Mouse (Mus musculus) v-Abl transformed pro-B cells (cell line): ENCODE data around the gene Sec14l3.
"Not testable (repeated sequence)": the region's sequence is repeated elsewhere in the genome, so short reads cannot be mapped to it uniquely, and the experiment has no call there.

Experiments used
- in situ Hi-C, 2 experiments: fragments of 400-800 bp; cut with MboI; formaldehyde crosslinking; loops; one replicate each; pipeline ENCODE4 v1.15.1; 2025; ENCODE audit not compliant: unreplicated experiment in 2 of 2

The Sec14l3 gene

DNA sequence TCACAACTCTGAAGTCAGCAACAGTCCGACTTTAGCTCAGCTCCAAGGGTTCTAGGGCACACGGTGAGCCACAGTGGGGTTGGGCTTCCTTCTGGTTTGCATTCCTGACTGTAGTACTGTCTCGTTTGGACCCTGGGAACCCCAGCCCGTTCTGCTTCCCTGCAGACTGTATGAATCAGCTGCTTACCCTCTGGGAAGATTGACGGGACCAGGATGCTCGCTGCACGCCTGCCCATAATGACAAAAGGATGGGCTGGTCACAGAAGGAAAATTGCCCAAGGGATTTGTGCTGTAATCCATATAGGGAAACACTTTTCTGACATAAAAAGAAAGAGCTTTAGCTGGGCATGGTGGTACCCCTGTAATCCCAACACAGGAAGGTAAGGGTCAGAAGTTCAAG lies 34.2 kb downstream of the Sec14l3 start:
- in situ Hi-C loops: no loop called here

GRCm38 (mm10) chr11:4099447-4099846 lies 34.8 kb downstream of the Sec14l3 start:
- in situ Hi-C loops: no loop called here

GRCm38 (mm10) chr11:4101851-4102250 lies 37.2 kb downstream of the Sec14l3 start:
- in situ Hi-C loops: no loop called here

DNA sequence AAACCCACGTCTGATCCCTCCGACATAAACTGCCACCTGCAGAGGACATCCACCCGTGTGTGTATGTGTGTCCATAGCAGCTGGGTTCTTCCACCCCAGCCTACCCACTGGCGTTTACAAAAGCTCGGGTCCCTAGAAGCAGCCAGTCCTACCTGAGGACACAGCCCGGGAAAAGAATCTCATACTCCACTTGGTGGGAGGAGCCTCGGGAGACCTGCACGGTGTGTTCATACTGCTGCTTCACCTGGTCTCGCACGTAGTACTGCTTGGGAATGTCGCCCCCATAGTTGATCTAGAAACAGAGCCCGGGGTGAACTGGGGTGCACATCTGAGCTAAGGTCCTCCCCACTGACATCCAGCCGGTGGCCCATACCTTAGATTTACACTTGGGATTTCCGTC lies 38.9 kb downstream of the Sec14l3 start:
- in situ Hi-C loops: no loop called here

DNA sequence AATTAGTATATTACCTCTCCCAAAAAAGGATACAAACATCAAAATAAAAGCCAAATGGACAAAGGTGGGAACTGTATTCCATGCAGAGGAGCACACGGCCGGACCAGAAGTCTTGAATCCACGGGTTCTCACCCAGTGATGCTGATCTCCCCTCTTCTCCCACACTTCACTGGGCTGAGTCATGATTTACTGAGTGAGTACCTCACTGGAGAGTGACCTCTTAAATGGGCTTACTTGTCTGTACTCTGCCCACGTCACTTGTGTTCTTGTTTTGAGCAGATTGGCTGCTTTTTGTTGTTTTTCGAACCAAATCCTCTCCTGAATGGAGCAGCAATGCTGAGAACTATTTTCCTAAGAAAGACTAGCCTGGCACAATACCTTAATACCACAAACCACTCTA lies 40.3 kb downstream of the Sec14l3 start:
- in situ Hi-C loops: no loop called here

DNA sequence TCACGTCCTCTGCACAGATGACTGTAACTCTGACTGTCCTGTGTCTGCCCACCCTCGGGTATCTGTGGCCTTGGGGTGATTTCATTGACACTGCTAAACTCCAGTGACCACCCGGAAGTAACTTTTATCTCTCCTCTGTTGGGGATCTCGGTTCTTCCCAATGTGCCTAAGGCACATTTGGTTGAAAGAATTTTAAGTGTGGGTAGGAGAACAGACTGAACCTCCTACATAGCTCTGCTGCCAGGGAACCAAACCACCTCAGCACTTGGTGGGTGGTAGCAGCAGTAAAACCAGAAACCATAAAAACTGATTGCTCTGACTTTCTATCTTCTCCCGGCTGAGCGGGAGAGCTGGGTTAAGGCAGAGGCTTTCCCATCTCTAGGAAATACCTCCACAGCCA lies 40.8 kb downstream of the Sec14l3 start:
- in situ Hi-C loops: no loop called here

DNA sequence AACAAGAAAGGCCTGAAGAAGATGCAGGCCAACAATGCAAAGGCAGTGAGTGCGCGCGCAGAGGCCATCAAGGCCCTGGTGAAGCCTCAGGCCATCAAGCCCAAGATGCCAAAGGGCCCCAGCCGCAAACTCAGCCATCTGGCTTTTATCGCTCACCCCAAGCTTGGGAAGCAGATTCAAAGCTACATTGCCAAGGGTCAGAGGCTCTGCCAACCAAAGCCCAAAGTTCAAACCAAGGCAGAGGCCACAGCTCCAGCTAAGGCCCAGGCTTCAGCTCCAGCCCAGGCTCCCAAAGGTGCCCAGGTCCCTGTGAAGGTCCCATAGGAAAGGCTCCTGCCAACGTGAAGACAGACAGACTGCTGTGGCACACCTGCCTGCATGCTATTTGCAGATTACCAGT lies 43.3 kb downstream of the Sec14l3 start:
- in situ Hi-C loops: not testable (repeated sequence)

DNA sequence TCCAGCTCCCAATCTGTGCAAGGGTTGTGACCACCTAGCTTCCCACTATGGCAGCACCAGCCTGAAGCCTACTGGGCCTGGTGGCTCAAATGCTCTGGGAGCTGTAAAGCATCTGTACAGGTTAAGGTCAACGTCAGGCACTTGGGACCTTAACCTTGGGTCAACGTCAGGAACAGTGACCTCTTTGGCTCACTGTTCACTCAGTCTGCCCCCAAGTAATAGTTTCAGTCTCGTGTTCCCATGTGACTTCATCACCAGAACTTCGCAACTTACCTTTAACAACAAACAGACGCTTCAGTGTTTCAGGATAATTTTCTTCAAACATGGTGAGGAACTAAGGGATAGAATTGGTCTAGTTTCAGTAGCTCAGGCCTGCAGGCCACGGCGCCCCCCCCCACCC lies 44.0 kb downstream of the Sec14l3 start:
- in situ Hi-C loops: no loop called here

GRCm38 (mm10) chr11:4112033-4112432 lies 47.4 kb downstream of the Sec14l3 start:
- in situ Hi-C loops: no loop called here

- in situ Hi-C loops: no loop called here
These were observed 48.2 kb downstream of the Sec14l3 start for GRCm38 (mm10) chr11:4112861-4113260.

DNA sequence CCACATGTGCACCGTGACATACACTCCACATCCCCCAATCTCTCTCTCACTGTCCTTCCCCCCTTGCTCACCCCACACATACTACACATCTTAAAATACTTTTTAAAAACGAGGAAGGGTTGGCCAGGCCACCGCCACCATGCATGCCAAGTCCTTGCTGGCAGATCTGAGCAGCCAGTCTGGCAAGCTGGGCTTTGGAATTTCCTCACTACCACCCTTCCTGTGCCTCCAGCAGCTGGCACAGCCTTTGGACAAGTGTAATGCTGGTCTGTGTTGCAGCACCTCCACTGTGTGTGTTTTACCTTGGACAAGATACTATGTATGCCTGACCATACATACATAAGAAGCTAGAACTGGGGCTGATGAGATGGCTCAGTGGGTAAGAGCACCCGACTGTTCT lies 48.9 kb downstream of the Sec14l3 start:
- in situ Hi-C loops: no loop called here

GRCm38 (mm10) chr11:4113970-4114369 lies 49.3 kb downstream of the Sec14l3 start:
- in situ Hi-C loops: no loop called here

GRCm38 (mm10) chr11:4114541-4114940 lies 49.9 kb downstream of the Sec14l3 start:
- in situ Hi-C loops: not testable (repeated sequence)

- in situ Hi-C loops: no loop called here
These were observed 50.8 kb downstream of the Sec14l3 start for GRCm38 (mm10) chr11:4115407-4115806.

GRCm38 (mm10) chr11:4116458-4117141 lies 52.0 kb downstream of the Sec14l3 start:
- in situ Hi-C loops: no loop called here

GRCm38 (mm10) chr11:4117372-4118071 lies 52.9 kb downstream of the Sec14l3 start:
- in situ Hi-C loops: no loop called here

- in situ Hi-C loops: no loop called here
These were observed 53.7 kb downstream of the Sec14l3 start for GRCm38 (mm10) chr11:4118081-4118921.

GRCm38 (mm10) chr11:4119635-4120034 lies 55.0 kb downstream of the Sec14l3 start:
- in situ Hi-C loops: no loop called here

GRCm38 (mm10) chr11:4121691-4122090 lies 57.0 kb downstream of the Sec14l3 start:
- in situ Hi-C loops: no loop called here

- in situ Hi-C loops: no loop called here
These were observed 57.6 kb downstream of the Sec14l3 start for GRCm38 (mm10) chr11:4122226-4122625.
